Mouse (Mus musculus): ENCODE measurements at regions not wholly inside any gene's neighbourhood (a gene's known extent, or its start where the extent isn't known, plus 50 kb on each side); places are given as distances from the start of the nearest gene placed in this dataset.

GRCm38 (mm10) chr17:47225306-47226269 is 143.1 kb upstream of the Mrps10 start:
- peak; percentile 78 for DNase-seq (ENCODE audit: low read depth, low spot score)

- DNase-seq (ENCODE audit: low read depth, low spot score): no peak
These were observed 147.5 kb upstream of the Mrps10 start for GRCm38 (mm10) chr17:47221068-47221796.

GRCm38 (mm10) chr17:47219846-47220245 is 148.8 kb upstream of the Mrps10 start:
- no peak for DNase-seq (ENCODE audit: low read depth, low spot score)

GRCm38 (mm10) chr17:47216490-47216889 is 152.2 kb upstream of the Mrps10 start:
- no peak for DNase-seq (ENCODE audit: low read depth, low spot score)

GRCm38 (mm10) chr17:47215841-47216240 is 152.8 kb upstream of the Mrps10 start:
- no peak for DNase-seq (ENCODE audit: low read depth, low spot score)

GRCm38 (mm10) chr17:47214111-47214510 is 154.6 kb upstream of the Mrps10 start:
- DNase-seq (ENCODE audit: low read depth, low spot score): no peak

GRCm38 (mm10) chr17:47210441-47211196 is 158.1 kb upstream of the Mrps10 start:
- no peak for DNase-seq (ENCODE audit: low read depth, low spot score)

- DNase-seq (ENCODE audit: low read depth, low spot score): no peak
These were observed 159.7 kb upstream of the Mrps10 start for GRCm38 (mm10) chr17:47208886-47209585.

GRCm38 (mm10) chr17:47207471-47207870 is 161.2 kb upstream of the Mrps10 start:
- DNase-seq (ENCODE audit: low read depth, low spot score): no peak

GRCm38 (mm10) chr17:47204470-47205162 is 164.1 kb upstream of the Mrps10 start:
- DNase-seq (ENCODE audit: low read depth, low spot score): no peak

- no peak for DNase-seq (ENCODE audit: low read depth, low spot score)
These were observed 169.5 kb upstream of the Mrps10 start for GRCm38 (mm10) chr17:47199206-47199605.

- DNase-seq (ENCODE audit: low read depth, low spot score): no peak
These were observed 170.7 kb upstream of the Mrps10 start for GRCm38 (mm10) chr17:47197957-47198356.

GRCm38 (mm10) chr17:47196992-47197391 is 171.7 kb upstream of the Mrps10 start:
- no peak for DNase-seq (ENCODE audit: low read depth, low spot score)

GRCm38 (mm10) chr17:47195981-47196380 is 172.7 kb upstream of the Mrps10 start:
- DNase-seq (ENCODE audit: low read depth, low spot score): no peak

- DNase-seq (ENCODE audit: low read depth, low spot score): no peak
These were observed 174.1 kb upstream of the Mrps10 start for GRCm38 (mm10) chr17:47194463-47195012.

GRCm38 (mm10) chr17:47191416-47191815 is 177.3 kb upstream of the Mrps10 start:
- DNase-seq (ENCODE audit: low read depth, low spot score): no peak

- DNase-seq (ENCODE audit: low read depth, low spot score): no peak
These were observed 178.9 kb upstream of the Mrps10 start for GRCm38 (mm10) chr17:47189770-47190169.

GRCm38 (mm10) chr17:47184148-47184547 is 173.8 kb upstream of the Ubr2 start:
- DNase-seq (ENCODE audit: low read depth, low spot score): no peak

GRCm38 (mm10) chr17:47182118-47182517 is 171.8 kb upstream of the Ubr2 start:
- no peak for DNase-seq (ENCODE audit: low read depth, low spot score)

GRCm38 (mm10) chr17:47179410-47179809 is 169.1 kb upstream of the Ubr2 start:
- peak; percentile 38 for DNase-seq (ENCODE audit: low read depth, low spot score)
